Mouse (Mus musculus) kidney, adult 9 months (tissue): Measurements from ENCODE around the gene Prkar2b.
"Not testable (repeated sequence)": the region's sequence is repeated elsewhere in the genome, so short reads cannot be mapped to it uniquely, and the experiment has no call there.

ENCODE experiments used
- DNase-seq: peaks from one replicate; pipeline ENCODE4 v3.0.0; 2022

The Prkar2b gene

GRCm38 (mm10) chr12:32059135-32059534, 2.0 kb downstream of the Prkar2b start:
- no peak for DNase-seq

- DNase-seq, result no peak
These were observed 3.5 kb downstream of the Prkar2b start for GRCm38 (mm10) chr12:32057461-32058199.

GRCm38 (mm10) chr12:32055797-32056196, 5.3 kb downstream of the Prkar2b start:
- DNase-seq, result no peak

GRCm38 (mm10) chr12:32054476-32055166, 6.5 kb downstream of the Prkar2b start:
- no peak for DNase-seq

GRCm38 (mm10) chr12:32053637-32054366, 7.3 kb downstream of the Prkar2b start:
- no peak for DNase-seq

- DNase-seq, result no peak
These were observed 8.2 kb downstream of the Prkar2b start for GRCm38 (mm10) chr12:32052882-32053281.

GRCm38 (mm10) chr12:32050165-32050564, 10.9 kb downstream of the Prkar2b start:
- no peak for DNase-seq

GRCm38 (mm10) chr12:32045566-32046330, 15.3 kb downstream of the Prkar2b start:
- DNase-seq, result no peak

GRCm38 (mm10) chr12:32044487-32045134, 16.5 kb downstream of the Prkar2b start:
- no peak for DNase-seq

- DNase-seq, result no peak
These were observed 27.6 kb downstream of the Prkar2b start for GRCm38 (mm10) chr12:32033536-32033935.

- DNase-seq, result no peak
These were observed 28.2 kb downstream of the Prkar2b start for GRCm38 (mm10) chr12:32032917-32033316.

GRCm38 (mm10) chr12:32018376-32018750, 42.7 kb downstream of the Prkar2b start:
- peak; percentile 5 for DNase-seq

- no peak for DNase-seq
These were observed 43.3 kb downstream of the Prkar2b start for GRCm38 (mm10) chr12:32017636-32018375.

GRCm38 (mm10) chr12:32016472-32016871, 44.6 kb downstream of the Prkar2b start:
- no peak for DNase-seq

GRCm38 (mm10) chr12:32015268-32015769, 45.8 kb downstream of the Prkar2b start:
- no peak for DNase-seq

- DNase-seq, result no peak
These were observed 46.3 kb downstream of the Prkar2b start for GRCm38 (mm10) chr12:32014811-32015210.

- DNase-seq, result no peak
These were observed 48.9 kb downstream of the Prkar2b start for GRCm38 (mm10) chr12:32012169-32012568.

GRCm38 (mm10) chr12:32011128-32011527, 50.0 kb downstream of the Prkar2b start:
- no peak for DNase-seq

GRCm38 (mm10) chr12:32009985-32010369, 51.1 kb downstream of the Prkar2b start:
- not testable (repeated sequence) for DNase-seq

GRCm38 (mm10) chr12:32009267-32009984, 51.7 kb downstream of the Prkar2b start:
- DNase-seq, result no peak

- no peak for DNase-seq
These were observed 52.4 kb downstream of the Prkar2b start for GRCm38 (mm10) chr12:32008728-32009127.
